Mouse (Mus musculus) common myeloid progenitor, adult 5-6 weeks (primary cell): ENCODE results near the gene Gls2. TPM values are rescaled to one million over a fixed set of nuclear protein-coding genes. Genes with fewer than 3 reads are reported as not detected.

Source experiments
- total RNA-seq: library from RNA; stranded (forward); fragments of 200-1000, 187-1606 nt; gene quantifications from 2 replicates; pipeline ENCODE4 v1.2.3, GENCODE M21; 2017

The Gls2 gene
- total RNA-seq, 1 experiment from 2014 or later = 4.3 TPM

Other genes with a start within 250 kb of the Gls2 start
- gene Hsd17b6, start 186.8 kb upstream of the Gls2 start, total RNA-seq = not detected in 2 replicates
- 97.8 and 136 TPM in 2 replicates for gene Prim1, start 179.3 kb upstream of the Gls2 start, total RNA-seq
- 2,465 and 2,478 TPM in 2 replicates for gene Naca, start 158.9 kb upstream of the Gls2 start, total RNA-seq
- 326 and 357 TPM in 2 replicates for gene Ptges3, start 135.5 kb upstream of the Gls2 start, total RNA-seq
- 2,255 and 2,427 TPM in 2 replicates for gene Atp5b, start 111.2 kb upstream of the Gls2 start, total RNA-seq
- gene Baz2a, start 102.9 kb upstream of the Gls2 start, total RNA-seq = 14.4 and 23.1 TPM in 2 replicates
- gene Rbms2, start 14.2 kb upstream of the Gls2 start, total RNA-seq = 4.7 and 8.7 TPM in 2 replicates
- gene Spryd4, start 17.4 kb downstream of the Gls2 start, total RNA-seq = 18.1 and 24.8 TPM in 2 replicates
- 1.2 TPM in 1 of 2 replicates, not detected in the other for gene Mip, start 31.4 kb downstream of the Gls2 start, total RNA-seq
- gene Timeless, start 37.6 kb downstream of the Gls2 start, total RNA-seq = 98.6 and 102 TPM in 2 replicates
- gene Apon, start 59.6 kb downstream of the Gls2 start, total RNA-seq = 0.46 TPM in 1 of 2 replicates, not detected in the other
- not detected in 2 replicates for gene Apof, start 74.2 kb downstream of the Gls2 start, total RNA-seq
- 9.0 and 11.0 TPM in 2 replicates for gene Stat2, start 76.1 kb downstream of the Gls2 start, total RNA-seq
- 0.05 TPM in 1 of 2 replicates, not detected in the other for gene Il23a, start 104.3 kb downstream of the Gls2 start, total RNA-seq
- gene Pan2, start 108.9 kb downstream of the Gls2 start, total RNA-seq = 12.8 and 13.7 TPM in 2 replicates
- 94.4 and 114 TPM in 2 replicates for gene Cnpy2, start 128.0 kb downstream of the Gls2 start, total RNA-seq
- 100 and 116 TPM in 2 replicates for gene Cs, start 143.3 kb downstream of the Gls2 start, total RNA-seq
- gene Coq10a, start 174.5 kb downstream of the Gls2 start, total RNA-seq = 6.4 and 11.8 TPM in 2 replicates
- 9.8 and 17.4 TPM in 2 replicates for gene Ankrd52, start 182.7 kb downstream of the Gls2 start, total RNA-seq
- gene Slc39a5, start 206.8 kb downstream of the Gls2 start, total RNA-seq = not detected in 2 replicates
- gene Nabp2, start 217.0 kb downstream of the Gls2 start, total RNA-seq = 45.7 and 64.8 TPM in 2 replicates
- gene Rnf41, start 217.2 kb downstream of the Gls2 start, total RNA-seq = 13.0 and 13.5 TPM in 2 replicates